Mouse (Mus musculus) spleen, adult 2 months (tissue): ENCODE measurements around the gene Gca. TPM values are rescaled to one million over a fixed set of nuclear protein-coding genes. Genes with fewer than 3 reads are reported as not detected.

Source experiments
- DNase-seq, 2 experiments: peaks; one replicate each; pipeline versions ENCODE4 v3.0.0 to v3.0.0-alpha.2; 2012 to 2021; ENCODE audit warnings: low spot score in 2 of 2, low read depth in 1 of 2
- H3K27ac ChIP-seq: fragments of 200-500 bp; 2 replicates; pipeline ENCODE4 v1.5.1; 2012; ENCODE audit warnings: low read length, inconsistent platforms; ENCODE audit not compliant: insufficient read depth
- H3K27me3 ChIP-seq: fragments of 200-500 bp; 2 replicates; pipeline ENCODE4 v1.6.1; 2012; ENCODE audit warnings: mild to moderate bottlenecking, moderate library complexity, low read length, inconsistent platforms; ENCODE audit not compliant: control insufficient read depth, insufficient read depth
- H3K36me3 ChIP-seq: fragments of 200-500 bp; 2 replicates; pipeline ENCODE4 v1.6.1; 2012; ENCODE audit warnings: mild to moderate bottlenecking, low read length, inconsistent platforms; ENCODE audit not compliant: control insufficient read depth, insufficient read depth
- H3K4me1 ChIP-seq: fragments of 200-500 bp; 2 replicates; pipeline ENCODE4 v1.6.1; 2011; ENCODE audit warnings: inconsistent platforms; ENCODE audit not compliant: control insufficient read depth, insufficient read depth, insufficient read length
- H3K4me3 ChIP-seq: fragments of 200-500 bp; 2 replicates; pipeline ENCODE4 v1.5.1; 2011; ENCODE audit warnings: mild to moderate bottlenecking, inconsistent platforms; ENCODE audit not compliant: insufficient read depth, insufficient read length; ENCODE audit errors: extremely low read depth
- CTCF ChIP-seq: fragments of 200-500 bp; IDR thresholded peaks from 2 replicates; pipeline ENCODE4 v1.5.1; 2011; ENCODE audit warnings: mild to moderate bottlenecking, inconsistent platforms; ENCODE audit not compliant: insufficient read depth, insufficient read length, insufficient replicate concordance; ENCODE audit errors: extremely low read depth
- POLR2A ChIP-seq: fragments of 200-500 bp; IDR thresholded peaks from 2 replicates; pipeline ENCODE4 v1.6.1; 2011; ENCODE audit warnings: low read depth, low read length, inconsistent platforms
- WGBS: fragments of 180-500 bp; shearing (Covaris S2); methylation state at CpG from one replicate; pipeline ENCODE4 v1.1.7; 2018; 5-methylcytosine and 5-hydroxymethylcytosine counted together
- polyA plus RNA-seq: library from polyadenylated mRNA; depleted of rRNA; stranded (reverse); fragments of >200 nt; gene quantifications from 2 replicates; pipeline ENCODE4 v1.2.3, GENCODE M21; 2012

Gene Gca
- polyA plus RNA-seq, 1 experiment: 3.3 TPM

DNA sequence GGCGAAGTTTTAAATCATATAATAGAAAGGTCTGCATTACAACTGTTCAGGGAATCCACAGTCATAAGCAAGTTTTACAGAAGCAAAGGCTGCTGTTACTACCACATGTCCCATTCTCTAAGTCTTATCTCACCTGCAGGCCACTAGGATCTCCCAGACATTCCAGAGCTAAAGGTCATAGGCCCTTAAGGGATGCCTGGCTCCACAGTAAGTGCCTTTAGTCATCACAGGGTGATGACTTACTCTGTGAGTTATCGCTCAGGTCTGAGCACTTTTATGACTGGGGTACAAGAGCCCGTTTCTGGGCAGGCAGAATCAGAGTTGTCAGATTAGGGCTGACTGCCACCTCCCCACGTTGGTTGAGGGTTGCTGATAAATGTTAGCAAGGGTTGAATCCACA is 12.2 kb upstream of the Gca start:
- Histone ChIP-seq H3K27ac (no peak overlapping the region), H3K4me3 (no peak overlapping the region), H3K27me3 (no peaks in the 10 kb centered on the region), H3K36me3 (no peaks in the 10 kb centered on the region), H3K4me1 (no peaks in the 10 kb centered on the region)
- TF ChIP-seq POLR2A (no peak), CTCF (no peak)
- DNase-seq: no peak
- 69% methylated on average over 4 of the region's 4 CpGs for WGBS

DNA sequence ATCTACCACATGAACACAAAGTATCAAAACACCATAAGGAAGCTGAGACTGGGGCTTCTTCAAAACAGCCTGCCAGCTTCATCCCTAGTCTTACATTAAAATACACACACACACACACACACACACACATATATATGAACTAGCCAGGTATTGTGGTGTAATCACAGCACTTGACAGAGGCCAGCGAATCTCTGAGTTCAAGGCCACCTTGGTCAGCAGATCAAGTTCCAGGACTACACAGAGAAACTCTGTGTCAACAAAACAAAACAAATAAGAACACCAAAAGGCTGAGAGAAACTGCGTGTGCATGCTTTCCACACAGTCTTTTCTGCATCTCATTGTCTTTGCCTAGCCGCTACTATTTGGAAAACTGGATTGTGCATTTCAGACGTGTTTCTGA is 11.6 kb upstream of the Gca start:
- WGBS: 85% methylated on average over 4 of the region's 4 CpGs
- Histone ChIP-seq H3K27me3 (no peaks in the 10 kb centered on the region), H3K4me1 (no peaks in the 10 kb centered on the region), H3K27ac (no peak overlapping the region), H3K4me3 (no peak overlapping the region), H3K36me3 (no peaks in the 10 kb centered on the region)
- DNase-seq: no peak
- TF ChIP-seq POLR2A (no peak), CTCF (no peak)

DNA sequence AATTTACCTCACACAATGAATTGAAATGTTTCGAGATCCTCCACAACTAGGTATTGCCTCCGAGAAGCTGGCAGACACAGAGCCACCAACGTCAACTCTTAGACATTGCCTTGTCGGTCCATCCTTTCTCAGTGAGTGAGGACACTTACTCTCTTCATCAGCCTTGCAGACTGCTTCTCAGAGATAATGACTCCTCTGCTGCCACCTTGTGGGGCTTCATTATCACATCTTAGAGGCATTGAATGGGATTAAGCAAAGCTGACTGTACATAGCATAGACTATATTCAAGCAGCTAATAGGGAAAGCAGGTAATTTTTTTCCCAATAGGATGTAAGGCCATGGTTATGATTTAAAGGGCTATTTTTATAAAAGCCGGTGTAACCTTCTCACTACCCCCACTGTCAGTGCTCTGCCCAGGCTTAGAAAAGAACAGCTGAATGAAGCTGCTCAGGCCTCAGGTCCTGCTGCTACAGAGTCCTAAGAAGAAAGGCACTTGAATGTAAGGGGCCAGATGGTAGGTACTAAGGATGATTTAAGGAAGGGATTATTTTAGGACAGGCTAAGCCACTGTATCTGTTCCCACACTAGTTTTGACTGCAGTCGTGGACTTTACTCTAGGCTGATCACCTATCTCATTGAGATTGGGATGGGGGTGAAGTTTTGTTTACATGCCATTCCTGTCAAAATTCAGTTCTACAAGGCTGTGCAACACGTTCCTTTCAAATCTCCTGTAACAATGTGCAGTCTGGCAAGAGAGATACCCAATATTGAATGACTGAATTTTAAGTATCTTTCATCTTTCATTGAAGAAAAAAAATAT is 9.4 kb upstream of the Gca start:
- no peak overlapping the region for H3K4me3 ChIP-seq
- H3K4me1 ChIP-seq: no peaks in the 10 kb centered on the region
- no peaks in the 10 kb centered on the region; the same call in 1 of the 2 replicates for H3K27me3 ChIP-seq
- DNase-seq: peak; percentile 26 to 57
- no peak overlapping the region for H3K27ac ChIP-seq
- TF ChIP-seq CTCF (peak; percentile 20; the same call in 1 of the 2 replicates), POLR2A (no peak)
- 51% methylated on average over 7 of the region's 7 CpGs for WGBS
- H3K36me3 ChIP-seq: no peaks in the 10 kb centered on the region

DNA sequence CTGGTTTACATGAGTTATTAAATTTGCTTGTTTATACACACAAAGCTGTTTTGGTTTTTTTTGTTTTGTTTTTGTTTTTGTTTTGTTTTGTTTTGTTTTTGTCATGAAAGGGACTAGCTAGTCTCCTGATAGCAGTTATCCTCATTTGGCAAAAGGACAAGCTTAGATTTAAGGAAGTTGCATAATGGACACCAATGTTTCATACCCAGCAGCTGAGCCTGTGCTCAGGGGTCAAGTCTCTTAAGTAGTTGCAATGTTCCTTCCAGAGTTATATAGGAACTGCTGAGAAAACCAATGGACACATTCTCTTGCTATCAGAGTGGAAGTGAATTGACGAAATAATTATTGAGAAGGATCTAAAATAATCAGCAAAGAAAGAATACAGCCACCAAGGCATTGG is 8.0 kb upstream of the Gca start:
- DNase-seq: no peak
- 81% methylated on average over 1 of the region's 1 CpGs for WGBS
- no peaks in the 10 kb centered on the region; the same call in 1 of the 2 replicates for H3K27me3 ChIP-seq
- TF ChIP-seq POLR2A (no peak), CTCF (no peak)
- H3K4me3 ChIP-seq: no peak overlapping the region
- no peaks in the 10 kb centered on the region for H3K36me3 ChIP-seq
- H3K27ac ChIP-seq: no peak overlapping the region
- no peaks in the 10 kb centered on the region for H3K4me1 ChIP-seq

DNA sequence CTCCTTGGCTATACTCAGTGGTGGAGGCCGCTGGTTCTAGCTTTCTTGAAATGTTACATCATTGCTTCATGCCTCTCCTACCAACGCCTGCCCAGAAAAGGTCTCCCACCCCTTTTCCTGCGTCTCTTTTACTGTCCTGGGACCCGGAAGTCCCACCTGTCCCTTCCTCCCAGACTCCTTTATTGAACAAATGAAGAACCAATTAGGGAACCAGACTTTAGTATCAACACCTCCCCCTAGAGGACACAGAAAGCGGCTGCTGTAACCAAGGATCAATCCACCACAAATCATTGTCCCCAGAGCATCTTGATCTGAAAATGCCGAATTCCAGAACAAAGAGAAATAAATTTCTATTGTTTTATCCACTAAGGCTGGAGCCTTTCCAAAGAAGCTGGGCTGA is 3.5 kb upstream of the Gca start:
- Histone ChIP-seq H3K4me3 (no peak overlapping the region), H3K36me3 (no peaks in the 10 kb centered on the region), H3K27me3 (no peaks in the 10 kb centered on the region; the same call in 1 of the 2 replicates), H3K4me1 (peaks cover 2% of the 10 kb centered on the region; the same call in 1 of the 2 replicates), H3K27ac (no peak overlapping the region)
- DNase-seq: no peak
- whole genome bisulfite sequencing: 68% methylated on average over 6 of the region's 6 CpGs
- TF ChIP-seq CTCF: no peak
- TF ChIP-seq POLR2A: no peak

DNA sequence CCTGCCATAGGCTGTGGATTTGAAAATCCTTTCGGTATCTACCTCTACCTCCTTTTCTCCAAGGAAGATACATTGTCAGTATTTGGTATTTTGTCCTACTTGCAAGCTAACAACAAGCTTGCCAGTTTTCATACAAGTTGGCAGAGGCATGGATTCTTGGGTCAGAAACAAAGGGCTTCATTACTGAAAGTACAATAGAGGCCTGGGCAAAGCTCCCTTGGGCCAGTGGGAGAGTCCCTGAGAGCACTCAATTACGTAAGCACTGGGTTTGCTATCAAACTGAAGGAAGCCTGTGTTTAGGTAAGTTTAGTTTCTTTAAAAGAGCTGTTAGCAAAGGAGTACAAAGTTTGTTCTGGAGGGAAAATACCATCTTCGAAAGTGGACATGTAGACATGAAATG is 1.5 kb upstream of the Gca start:
- Histone ChIP-seq H3K4me1 (peaks cover 2% of the 10 kb centered on the region; the same call in 1 of the 2 replicates), H3K36me3 (no peaks in the 10 kb centered on the region), H3K4me3 (no peak overlapping the region), H3K27ac (no peak overlapping the region), H3K27me3 (no peaks in the 10 kb centered on the region; the same call in 1 of the 2 replicates)
- DNase-seq: no peak
- 92% methylated on average over 3 of the region's 3 CpGs for WGBS
- TF ChIP-seq POLR2A (no peak), CTCF (no peak)

DNA sequence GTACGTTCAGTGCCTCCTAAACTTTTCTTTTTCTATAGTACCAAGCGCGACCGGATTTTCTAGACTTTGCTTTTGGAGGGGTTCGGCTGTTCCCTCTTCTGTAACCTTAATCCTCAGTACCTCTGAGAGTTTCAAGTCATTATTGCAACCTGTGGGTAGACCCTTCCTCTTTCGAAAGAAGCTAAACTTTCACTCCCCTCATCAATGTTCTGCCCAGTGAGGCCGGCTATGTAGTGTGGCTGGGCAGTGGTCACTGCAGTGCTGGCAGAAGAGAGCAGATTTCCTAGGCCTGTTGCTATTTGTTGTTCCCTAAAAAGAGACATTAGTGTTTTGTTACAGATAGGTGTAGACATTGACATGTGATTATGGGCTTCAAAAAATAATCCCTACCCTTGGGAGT is 754 bp downstream of the Gca start:
- Histone ChIP-seq H3K27me3 (no peaks in the 10 kb centered on the region), H3K36me3 (no peaks in the 10 kb centered on the region), H3K4me3 (no peak overlapping the region), H3K27ac (no peak overlapping the region), H3K4me1 (peaks cover 2% of the 10 kb centered on the region; the same call in 1 of the 2 replicates)
- TF ChIP-seq POLR2A: no peak
- no peak for TF ChIP-seq CTCF
- DNase-seq: no peak
- WGBS: 85% methylated on average over 7 of the region's 7 CpGs
